Mouse (Mus musculus): ENCODE results near the gene Ccdc142.

The Ccdc142 gene

GRCm38 (mm10) chr6:83142211-83142731, 40.9 kb downstream of the Ccdc142 start:
- DNase-seq: no peak

GRCm38 (mm10) chr6:83142886-83143285, 41.5 kb downstream of the Ccdc142 start:
- no peak for DNase-seq

GRCm38 (mm10) chr6:83145209-83145608, 43.8 kb downstream of the Ccdc142 start:
- no peak for DNase-seq

GRCm38 (mm10) chr6:83145805-83146204, 44.4 kb downstream of the Ccdc142 start:
- no peak for DNase-seq

GRCm38 (mm10) chr6:83147280-83147679, 45.9 kb downstream of the Ccdc142 start:
- no peak for DNase-seq

GRCm38 (mm10) chr6:83151721-83152120, 50.3 kb downstream of the Ccdc142 start:
- no peak for DNase-seq

GRCm38 (mm10) chr6:83153038-83153437, 51.6 kb downstream of the Ccdc142 start:
- DNase-seq: no peak

- no peak for DNase-seq
Measured at GRCm38 (mm10) chr6:83153485-83153884, 52.1 kb downstream of the Ccdc142 start.

- no peak for DNase-seq
Measured at GRCm38 (mm10) chr6:83155552-83156238, 54.3 kb downstream of the Ccdc142 start.

GRCm38 (mm10) chr6:83156259-83156684, 54.9 kb downstream of the Ccdc142 start, which contains the start of the genes Wdr54 and 1700003E16Rik:
TSS of gene Wdr54 (minus strand) at chr6:83156397.
TSS of gene 1700003E16Rik (plus strand) at chr6:83156404.
- DNase-seq: peak; percentile 69

All from cerebellum, adult 9-10 months (tissue).